Mouse (Mus musculus) lung, postnatal 0 days (tissue): ENCODE measurements around the gene Fignl1.

ENCODE experiments used
- CTCF ChIP-seq: IDR thresholded peaks from 2 replicates; pipeline ENCODE4 v1.5.1; 2016; ENCODE audit warnings: antibody characterized with exemption, mild to moderate bottlenecking
- EP300 ChIP-seq: IDR thresholded peaks from 2 replicates; pipeline ENCODE4 v1.6.1; 2016; ENCODE audit warnings: antibody characterized with exemption, mild to moderate bottlenecking, control low read depth

DNA sequence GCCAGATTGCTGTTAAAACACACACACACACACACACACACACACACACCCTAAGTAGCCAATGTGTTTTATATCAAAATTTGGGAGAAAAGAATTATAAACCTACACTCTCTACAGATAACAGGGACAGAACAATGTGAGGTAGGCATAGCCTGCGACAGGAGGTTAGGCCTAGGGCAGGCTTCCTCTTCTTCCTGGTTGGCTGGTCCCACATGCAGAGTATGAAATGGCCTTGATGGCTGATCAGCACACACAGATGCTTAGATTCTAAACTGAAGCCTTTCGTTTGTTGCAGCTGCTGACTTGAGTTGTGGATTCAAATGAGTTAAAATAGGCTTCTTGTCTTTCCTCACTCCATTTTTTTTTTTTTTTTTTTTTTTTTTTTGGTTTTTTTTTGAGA is 31.0 kb downstream of the Fignl1 start:
- TF ChIP-seq CTCF (no peak), EP300 (no peak)
